Mouse (Mus musculus) myocyte (in vitro differentiated cells): Measurements from ENCODE around the gene C2cd2l. TPM values are rescaled to one million over a fixed set of nuclear protein-coding genes. Genes with fewer than 3 reads are reported as not detected.
"Not testable (repeated sequence)": the region's sequence is repeated elsewhere in the genome, so short reads cannot be mapped to it uniquely, and the experiment has no call there.

Experiments
- H3K27me3 ChIP-seq: one replicate; pipeline ENCODE4 v1.6.1; 2011; ENCODE audit not compliant: control insufficient read depth, insufficient read depth, insufficient read length
- H3K36me3 ChIP-seq: one replicate; pipeline ENCODE4 v1.6.1; 2011; ENCODE audit not compliant: control insufficient read depth, insufficient read depth
- H3K4me2 ChIP-seq: one replicate; pipeline ENCODE4 v1.6.1; 2011; ENCODE audit warnings: low read depth, control low read depth
- H3K4me3 ChIP-seq: one replicate; pipeline ENCODE4 v1.5.1; 2011; ENCODE audit warnings: mild to moderate bottlenecking, control low read depth, moderate library complexity
- H3K79me2 ChIP-seq: one replicate; pipeline ENCODE4 v1.6.1; 2011; ENCODE audit not compliant: control insufficient read depth, insufficient read depth
- H3ac ChIP-seq: one replicate; pipeline ENCODE4 v1.6.1; 2011; ENCODE audit not compliant: control insufficient read depth, insufficient read length
- CEBPB ChIP-seq: IDR thresholded peaks from 2 replicates; pipeline ENCODE4 v1.6.1; 2011; ENCODE audit warnings: mild to moderate bottlenecking, moderate library complexity; ENCODE audit not compliant: poor library complexity, insufficient read depth, severe bottlenecking
- E2F4 ChIP-seq: IDR thresholded peaks from one replicate; pipeline ENCODE4 v1.6.1; 2011; ENCODE audit warnings: mild to moderate bottlenecking, control low read depth, moderate library complexity; ENCODE audit not compliant: insufficient read depth
- MAX ChIP-seq: IDR thresholded peaks from one replicate; pipeline ENCODE4 v1.6.1; 2011; ENCODE audit warnings: low read depth, mild to moderate bottlenecking, control low read depth
- MYOD1 ChIP-seq, 3 experiments: IDR thresholded peaks; one replicate each; pipeline ENCODE4 v1.6.1; 2011; ENCODE audit warnings: control low read depth in 2 of 3, low read depth in 2 of 3, mild to moderate bottlenecking in 2 of 3, moderate library complexity in 1 of 3; ENCODE audit not compliant: insufficient read length in 2 of 3, control insufficient read depth in 1 of 3
- MYOG ChIP-seq, 3 experiments: IDR thresholded peaks; one replicate each; pipeline ENCODE4 v1.6.1; 2011; ENCODE audit warnings: control low read depth in 2 of 3, low read depth in 2 of 3, mild to moderate bottlenecking in 2 of 3; ENCODE audit not compliant: insufficient read length in 2 of 3, control insufficient read depth in 1 of 3, insufficient read depth in 1 of 3
- POLR2A ChIP-seq: IDR thresholded peaks from one replicate; pipeline ENCODE4 v1.6.1; 2011; ENCODE audit warnings: low read depth, mild to moderate bottlenecking, control low read depth, moderate library complexity; ENCODE audit not compliant: insufficient read length
- POLR2AphosphoS2 ChIP-seq: IDR thresholded peaks from one replicate; pipeline ENCODE4 v1.6.1; 2011; ENCODE audit warnings: low read depth, control low read depth; ENCODE audit not compliant: insufficient read length
- REST ChIP-seq: IDR thresholded peaks from one replicate; pipeline ENCODE4 v1.6.1; 2011; ENCODE audit warnings: mild to moderate bottlenecking, control low read depth, moderate library complexity; ENCODE audit not compliant: insufficient read depth, insufficient read length
- SRF ChIP-seq: IDR thresholded peaks from one replicate; pipeline ENCODE4 v1.6.1; 2011; ENCODE audit warnings: low read depth; ENCODE audit not compliant: control insufficient read depth, insufficient read length
- TCF12 ChIP-seq: IDR thresholded peaks from one replicate; pipeline ENCODE4 v1.6.1; 2011; ENCODE audit warnings: mild to moderate bottlenecking, control low read depth; ENCODE audit not compliant: poor library complexity, insufficient read depth, severe bottlenecking
- TCF3 ChIP-seq: IDR thresholded peaks from one replicate; pipeline ENCODE4 v1.6.1; 2011; ENCODE audit warnings: low read depth, control low read depth; ENCODE audit not compliant: insufficient read length
- USF1 ChIP-seq: IDR thresholded peaks from one replicate; pipeline ENCODE4 v1.6.1; 2011; ENCODE audit warnings: low read depth, mild to moderate bottlenecking, control low read depth, moderate library complexity
- polyA plus RNA-seq: library from polyadenylated mRNA; unstranded; fragments of >200 nt; fragmentation: generic; extraction: Trizol; gene quantifications from one replicate; pipeline ENCODE4 v1.2.1, GENCODE M21; 2012; ENCODE audit warnings: missing spikeins

Gene C2cd2l
- polyA plus RNA-seq, 1 experiment = 18.1 TPM

DNA sequence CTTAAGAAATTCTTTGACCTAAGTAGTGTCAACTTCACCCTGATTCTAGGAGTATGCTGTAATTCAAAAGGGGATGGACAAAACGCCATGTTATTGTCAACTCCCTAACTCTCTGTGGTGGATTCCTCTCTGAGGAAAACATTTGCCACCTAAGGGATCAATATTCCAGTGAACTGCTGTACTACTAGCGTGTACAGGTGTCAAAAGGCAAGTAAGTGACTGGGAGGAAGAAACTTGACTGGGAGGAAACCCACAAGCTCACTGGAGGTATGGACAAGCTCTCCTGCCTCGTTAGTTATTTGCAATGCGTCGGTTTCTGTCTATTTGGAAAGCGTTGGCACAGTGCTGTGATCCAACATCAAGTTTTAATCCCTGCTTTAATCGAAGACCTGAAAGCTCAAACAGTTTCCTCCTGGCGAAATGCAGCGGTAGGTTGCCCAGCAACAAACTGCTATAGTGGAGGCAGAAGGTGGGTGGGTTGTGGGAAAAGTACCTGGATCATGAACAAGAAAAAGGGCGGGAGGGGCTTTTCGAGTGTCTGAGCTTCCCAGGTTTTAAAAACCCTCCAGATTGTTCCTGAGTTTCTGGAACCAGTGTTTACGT, 5.8 kb upstream of the C2cd2l start, which contains the start of gene Dpagt1:
Gene Dpagt1 (plus strand): TSS at position 252 of the 603 bp plus-strand sequence.
- H3K4me3 ChIP-seq = peak within 1 kb of the TSS; percentile 67
- peak within 1 kb of the TSS; percentile 70 for H3K4me2 ChIP-seq
- H3ac ChIP-seq = peak within 1 kb of the TSS; percentile 60
- TF ChIP-seq MYOD1 (IDR thresholded peaks at IDR 0.05; ENCODE audit: control insufficient read depth in 1 of 3, insufficient read length in 2 of 3, low read depth in 2 of 3) (no peak), MAX (no peak), REST (no peak)
- peaks cover 11% of the 10 kb centered on the region for H3K79me2 ChIP-seq
- H3K27me3 ChIP-seq = no peaks in the 10 kb centered on the region
- H3K36me3 ChIP-seq = peaks cover 9% of the 10 kb centered on the region

DNA sequence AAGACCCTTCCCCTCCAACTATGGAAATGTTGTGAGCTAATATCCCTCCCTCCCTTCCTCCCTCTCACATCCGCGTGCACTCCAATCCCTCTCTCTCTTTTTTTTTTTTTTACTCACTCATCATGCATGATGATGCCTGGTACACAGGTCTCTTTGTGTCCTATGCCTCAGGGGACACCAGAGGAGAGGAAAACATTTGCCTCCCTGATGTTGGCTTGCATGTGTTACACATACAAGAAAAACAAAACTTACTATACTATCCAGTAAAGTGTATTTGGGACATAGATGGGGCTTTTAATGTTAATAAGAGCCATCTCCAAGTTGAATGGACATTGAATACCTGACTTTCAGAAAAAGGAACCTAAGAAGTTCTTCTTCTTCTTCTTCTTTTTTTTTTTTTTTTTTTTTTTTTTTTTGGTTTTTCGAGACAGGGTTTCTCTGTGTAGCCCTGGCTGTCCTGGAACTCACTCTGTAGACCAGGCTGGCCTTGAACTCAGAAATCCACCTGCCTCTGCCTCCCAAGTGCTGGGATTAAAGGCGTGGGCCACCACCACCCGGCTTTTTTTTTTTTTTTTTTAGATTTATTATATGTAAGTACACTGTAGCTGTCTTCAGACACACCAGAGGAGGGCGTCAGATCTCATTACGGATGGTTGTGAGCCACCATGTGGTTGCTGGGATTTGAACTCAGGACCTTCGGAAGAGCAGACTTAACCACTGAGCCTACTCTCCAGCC, 5.1 kb upstream of the C2cd2l start:
- H3K4me3 ChIP-seq = peak overlapping the region; percentile 67

DNA sequence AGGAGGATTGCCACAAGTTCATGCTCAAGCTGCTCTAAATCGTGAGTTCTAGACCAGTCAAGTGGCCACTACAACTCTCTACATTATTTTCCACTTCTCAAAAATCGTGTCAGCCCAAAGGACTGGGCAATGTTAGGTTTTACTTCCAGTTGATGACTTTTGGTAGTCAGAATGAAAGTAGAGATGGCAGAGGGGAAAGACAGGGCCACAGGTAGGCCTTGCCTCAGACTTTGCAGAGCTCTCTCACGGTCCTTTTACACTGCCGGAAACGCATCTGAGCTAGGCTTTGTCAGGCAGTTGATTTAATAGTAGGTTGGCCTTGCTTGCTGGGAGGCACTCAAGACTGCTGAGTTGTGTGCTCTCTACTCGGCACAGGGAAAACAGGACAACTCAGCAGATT, 4.1 kb upstream of the C2cd2l start:
- H3ac ChIP-seq = no peak overlapping the region
- H3K27me3 ChIP-seq = no peaks in the 10 kb centered on the region
- no peak overlapping the region for H3K4me3 ChIP-seq
- H3K36me3 ChIP-seq = peaks cover 6% of the 10 kb centered on the region
- no peak overlapping the region for H3K4me2 ChIP-seq
- H3K79me2 ChIP-seq = peaks cover 11% of the 10 kb centered on the region
- TF ChIP-seq TCF12 (no peak), MAX (no peak), TCF3 (no peak), REST (no peak), MYOG (IDR thresholded peaks at IDR 0.05; ENCODE audit: control insufficient read depth in 1 of 3, insufficient read depth in 1 of 3, insufficient read length in 2 of 3, low read depth in 2 of 3) (no peak), CEBPB (no peak), USF1 (no peak), MYOD1 (IDR thresholded peaks at IDR 0.05; ENCODE audit: control insufficient read depth in 1 of 3, insufficient read length in 2 of 3, low read depth in 2 of 3) (no peak), POLR2AphosphoS2 (no peak)

More for the DNA sequence above, 5.1 kb upstream of the C2cd2l start:
- peaks cover 11% of the 10 kb centered on the region for H3K79me2 ChIP-seq
- not testable (repeated sequence) for H3ac ChIP-seq, H3K36me3 ChIP-seq, H3K27me3 ChIP-seq
- H3K4me2 ChIP-seq = peak overlapping the region; percentile 70

DNA sequence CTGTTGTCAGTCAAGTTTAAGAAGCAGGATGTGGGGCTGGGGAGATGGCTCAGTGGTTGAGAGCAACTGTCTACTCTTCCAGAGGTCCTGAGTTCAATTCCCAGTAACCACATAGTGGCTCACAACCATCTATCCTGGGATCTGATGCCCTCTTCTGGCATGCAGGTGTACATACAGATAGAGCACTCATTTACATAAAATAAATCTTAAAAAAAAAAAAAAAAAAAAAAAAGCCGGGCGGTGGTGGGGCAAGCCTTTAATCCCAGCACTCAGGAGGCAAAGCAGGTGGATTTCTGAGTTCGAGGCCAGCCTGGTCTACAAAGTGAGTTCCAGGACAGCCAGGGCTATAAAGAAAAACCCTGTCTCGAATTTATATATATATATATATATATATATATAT, 3.6 kb upstream of the C2cd2l start:
- H3K79me2 ChIP-seq = peaks cover 11% of the 10 kb centered on the region
- not testable (repeated sequence) for H3K36me3 ChIP-seq, H3K27me3 ChIP-seq, H3K4me3 ChIP-seq, H3ac ChIP-seq, H3K4me2 ChIP-seq

DNA sequence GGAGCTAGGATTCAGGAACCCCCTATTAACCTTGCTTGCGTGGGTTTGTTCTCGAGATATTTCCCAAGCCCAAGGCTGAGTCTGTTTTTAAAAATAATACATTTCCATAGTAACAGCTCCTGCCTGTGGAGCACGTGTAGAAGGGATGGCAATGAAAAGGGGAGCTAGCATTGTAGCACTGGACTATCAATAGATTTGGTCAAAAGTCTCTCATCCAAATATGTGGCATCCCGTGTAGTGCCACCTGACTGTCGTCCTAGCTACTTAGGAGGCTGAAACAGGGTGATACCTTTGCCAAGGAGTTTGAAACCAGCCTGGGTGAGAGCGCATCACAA, 681 bp upstream of the C2cd2l start:
- Histone ChIP-seq H3K79me2 (no peaks in the 10 kb centered on the region), H3ac (no peak overlapping the region), H3K4me2 (peak overlapping the region; percentile 92), H3K4me3 (peak overlapping the region; percentile 43), H3K27me3 (no peaks in the 10 kb centered on the region), H3K36me3 (no peaks in the 10 kb centered on the region)
- TF ChIP-seq MYOD1 (IDR thresholded peaks at IDR 0.05; ENCODE audit: control insufficient read depth in 1 of 3, insufficient read length in 2 of 3, low read depth in 2 of 3) (no peak), SRF (no peak), POLR2A (no peak), MAX (no peak), POLR2AphosphoS2 (no peak), TCF3 (no peak), REST (no peak), MYOG (IDR thresholded peaks at IDR 0.05; ENCODE audit: control insufficient read depth in 1 of 3, insufficient read depth in 1 of 3, insufficient read length in 2 of 3, low read depth in 2 of 3) (no peak), TCF12 (no peak), E2F4 (no peak), CEBPB (no peak), USF1 (no peak)
